ENCODE assay signal across 10 mouse cellular contexts in the genomic region with DNA sequence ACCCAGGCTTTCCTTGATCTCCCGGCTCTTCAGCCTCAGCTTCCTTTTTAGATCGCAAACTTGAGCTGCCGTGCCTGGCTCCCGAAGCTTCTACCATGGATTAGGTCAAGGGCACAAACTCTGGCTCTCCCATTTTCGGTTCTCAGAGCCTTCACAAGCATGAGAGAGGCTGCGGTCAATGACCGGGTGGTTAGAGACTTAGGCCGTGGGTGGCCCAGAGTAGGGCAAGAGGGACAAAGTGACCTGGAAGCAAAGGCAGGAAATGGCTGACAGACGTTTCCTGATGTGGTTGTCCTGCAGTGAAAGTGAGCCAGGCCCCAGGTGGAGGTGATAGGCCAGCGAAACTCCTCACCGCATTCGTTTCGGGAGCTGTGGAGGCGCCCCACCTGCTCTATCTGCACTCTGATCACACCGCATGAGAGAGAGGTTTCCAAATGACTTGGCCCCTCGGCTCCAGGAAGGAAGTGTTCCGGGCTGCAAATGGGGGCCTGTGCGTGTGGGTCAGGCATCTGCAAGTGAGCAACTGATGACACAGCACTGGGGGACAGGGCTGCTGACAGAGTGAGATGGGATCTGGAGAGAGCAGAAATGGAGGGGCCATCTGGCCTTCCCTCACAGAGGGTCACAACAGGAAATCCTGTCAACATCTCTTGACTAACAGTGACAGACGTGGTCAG. TPM values are rescaled to one million over a fixed set of nuclear protein-coding genes. Genes with fewer than 3 reads are reported as not detected.
DNase-seq lines count a peak whose midpoint lies in the region; ATAC-seq lines count a peak whose summit lies in the region.
"Had no signal": no experiment of that assay in that cellular context is flagged by ENCODE, and none has a peak within 500 bp of the region (broad histone marks: within the 10 kb centered on the region; RNA-seq: fewer than 3 reads in every experiment).

No protein-coding gene starts in this region.

- 46% methylated on average over 19 of the region's 19 CpGs for WGBS in lung, embryonic 16.5 days
- WGBS in embryonic facial prominence, embryonic 10.5 days: 69% methylated on average over 19 of the region's 19 CpGs
- 10% methylated on average over 19 of the region's 19 CpGs for WGBS in liver, embryonic 16.5 days (ENCODE audit: insufficient replicate concordance)

- H3K27ac ChIP-seq in lung, embryonic 16.5 days (ENCODE audit: low read length): no peak overlapping the region
- H3K27ac ChIP-seq in embryonic facial prominence, embryonic 10.5 days (replicated peaks): peak overlapping the region; percentile 44; the same call in 1 of the 2 replicates
- peak overlapping the region; percentile 21; the same call in 1 of the 2 replicates for H3K27ac ChIP-seq in liver, embryonic 16.5 days (ENCODE audit: low read length)
- H3K27ac ChIP-seq: embryonic facial prominence, embryonic 12.5 days had no signal

- ATAC-seq in lung, embryonic 16.5 days (ENCODE audit: low read depth): 0 out of 2 replicates have a peak, but pooled peaks have one; percentile 41
- peak; percentile 54 for ATAC-seq in liver, embryonic 16.5 days (ENCODE audit: low read depth)

- no peak overlapping the region for H3K4me2 ChIP-seq in lung, embryonic 16.5 days (ENCODE audit: low read depth, low read length)
- H3K4me2 ChIP-seq in liver, embryonic 16.5 days (ENCODE audit: low read depth, low read length): peak overlapping the region; percentile 27; the same call in 1 of the 2 replicates
- H3K4me2 ChIP-seq: embryonic facial prominence, embryonic 12.5 days had no signal

- H3K9me3 ChIP-seq in lung, embryonic 16.5 days (ENCODE audit: control insufficient read depth, low read length): no peaks in the 10 kb centered on the region
- H3K9me3 ChIP-seq in embryonic facial prominence, embryonic 10.5 days: no peaks in the 10 kb centered on the region
- no peaks in the 10 kb centered on the region for H3K9me3 ChIP-seq in liver, embryonic 16.5 days (replicated peaks; ENCODE audit: control insufficient read depth, low read length)
- H3K9me3 ChIP-seq: embryonic facial prominence, embryonic 12.5 days had no signal

- H3K4me3 ChIP-seq in lung, embryonic 16.5 days (ENCODE audit: low read length): no peak overlapping the region
- H3K4me3 ChIP-seq in embryonic facial prominence, embryonic 10.5 days: no peak overlapping the region
- no peak overlapping the region for H3K4me3 ChIP-seq in liver, embryonic 16.5 days (ENCODE audit: low read depth, low read length)
- H3K4me3 ChIP-seq: embryonic facial prominence, embryonic 12.5 days; myocyte had no signal

- H3K27me3 ChIP-seq in lung, embryonic 16.5 days (ENCODE audit: control insufficient read depth, insufficient read depth, low read depth, low read length): no peaks in the 10 kb centered on the region
- H3K27me3 ChIP-seq in embryonic facial prominence, embryonic 10.5 days (replicated peaks; ENCODE audit: low read depth, poor library complexity, severe bottlenecking): no peaks in the 10 kb centered on the region
- H3K27me3 ChIP-seq in liver, embryonic 16.5 days (ENCODE audit: control insufficient read depth, insufficient read depth, low read depth, low read length): peaks cover 3% of the 10 kb centered on the region; the same call in 1 of the 2 replicates
- H3K27me3 ChIP-seq: embryonic facial prominence, embryonic 12.5 days had no signal

- no peaks in the 10 kb centered on the region for H3K4me1 ChIP-seq in lung, embryonic 16.5 days (replicated peaks; ENCODE audit: control insufficient read depth, insufficient read depth, low read length)
- H3K4me1 ChIP-seq in embryonic facial prominence, embryonic 10.5 days: peaks cover 25% of the 10 kb centered on the region
- H3K4me1 ChIP-seq in liver, embryonic 16.5 days (ENCODE audit: control insufficient read depth, low read depth, low read length): no peaks in the 10 kb centered on the region; the same call in 1 of the 2 replicates

- intact Hi-C loops in left cerebral cortex, postnatal 36 days (cut with DNase I): no loop called here

- no peak for DNase-seq in lung, postnatal 10 days
- no peak for DNase-seq in embryonic facial prominence, embryonic 10.5 days (ENCODE audit: low spot score)
- DNase-seq in thymus, postnatal 25 days: peak; percentile 69
- no peak for DNase-seq in left cerebral cortex, postnatal 36 days (ENCODE audit: low spot score in 2 of 2)
- DNase-seq in adrenal gland, adult 8-10 months: no peak

- no peaks in the 10 kb centered on the region for H3K36me3 ChIP-seq in lung, embryonic 16.5 days (ENCODE audit: control insufficient read depth, insufficient read depth, low read length)
- H3K36me3 ChIP-seq in embryonic facial prominence, embryonic 10.5 days (replicated peaks): no peaks in the 10 kb centered on the region
- no peaks in the 10 kb centered on the region for H3K36me3 ChIP-seq in liver, embryonic 16.5 days (ENCODE audit: control insufficient read depth, insufficient read depth)
- H3K36me3 ChIP-seq: embryonic facial prominence, embryonic 12.5 days had no signal

- H3K9ac ChIP-seq in lung, embryonic 16.5 days (ENCODE audit: low read length): no peak overlapping the region
- H3K9ac ChIP-seq in liver, embryonic 16.5 days (ENCODE audit: low read depth, low read length): no peak overlapping the region
- H3K9ac ChIP-seq: embryonic facial prominence, embryonic 12.5 days had no signal

RNA-seq across cellular contexts. Expression of gene Cxcr5, which starts 23.9 kb away (rescaled TPM):
- polyA plus RNA-seq in lung, embryonic 16.5 days (2015; fragmentation: Nextera tagmentation; extraction: Ambion mirVana): 0.08 and 0.29 TPM in 2 replicates
- polyA plus RNA-seq in embryonic facial prominence, embryonic 10.5 days (2016; fragmentation: Nextera tagmentation; extraction: Ambion mirVana): not detected in 2 replicates
- polyA plus RNA-seq in liver, embryonic 16.5 days (2015; fragmentation: Nextera tagmentation; extraction: Ambion mirVana): 0.14 TPM in 1 of 2 replicates, not detected in the other
- total RNA-seq in left cerebral cortex, postnatal 36 days (2021): not detected
- under 1 TPM; 0.13 to 0.32 (median 0.18) TPM for total RNA-seq in adrenal gland, adult 8-10 months (2022)
- total RNA-seq: left cerebral cortex, adult 8-10 months had no signal

RNA-seq across cellular contexts. Expression of gene Bcl9l, which starts 55.1 kb away (rescaled TPM):
- 14.1 and 16.1 TPM in 2 replicates for polyA plus RNA-seq in lung, embryonic 16.5 days (2015; fragmentation: Nextera tagmentation; extraction: Ambion mirVana)
- 7.4 and 7.7 TPM in 2 replicates for polyA plus RNA-seq in embryonic facial prominence, embryonic 10.5 days (2016; fragmentation: Nextera tagmentation; extraction: Ambion mirVana)
- 2.2 TPM in 2 replicates for polyA plus RNA-seq in liver, embryonic 16.5 days (2015; fragmentation: Nextera tagmentation; extraction: Ambion mirVana)
- total RNA-seq in left cerebral cortex, postnatal 36 days (2021): 10 to 100 TPM; 58.1 to 70.0 TPM
- total RNA-seq in adrenal gland, adult 8-10 months (2022): 10 to 100 TPM; 48.9 to 76.1 (median 66.7) TPM
